In the genomic region with DNA sequence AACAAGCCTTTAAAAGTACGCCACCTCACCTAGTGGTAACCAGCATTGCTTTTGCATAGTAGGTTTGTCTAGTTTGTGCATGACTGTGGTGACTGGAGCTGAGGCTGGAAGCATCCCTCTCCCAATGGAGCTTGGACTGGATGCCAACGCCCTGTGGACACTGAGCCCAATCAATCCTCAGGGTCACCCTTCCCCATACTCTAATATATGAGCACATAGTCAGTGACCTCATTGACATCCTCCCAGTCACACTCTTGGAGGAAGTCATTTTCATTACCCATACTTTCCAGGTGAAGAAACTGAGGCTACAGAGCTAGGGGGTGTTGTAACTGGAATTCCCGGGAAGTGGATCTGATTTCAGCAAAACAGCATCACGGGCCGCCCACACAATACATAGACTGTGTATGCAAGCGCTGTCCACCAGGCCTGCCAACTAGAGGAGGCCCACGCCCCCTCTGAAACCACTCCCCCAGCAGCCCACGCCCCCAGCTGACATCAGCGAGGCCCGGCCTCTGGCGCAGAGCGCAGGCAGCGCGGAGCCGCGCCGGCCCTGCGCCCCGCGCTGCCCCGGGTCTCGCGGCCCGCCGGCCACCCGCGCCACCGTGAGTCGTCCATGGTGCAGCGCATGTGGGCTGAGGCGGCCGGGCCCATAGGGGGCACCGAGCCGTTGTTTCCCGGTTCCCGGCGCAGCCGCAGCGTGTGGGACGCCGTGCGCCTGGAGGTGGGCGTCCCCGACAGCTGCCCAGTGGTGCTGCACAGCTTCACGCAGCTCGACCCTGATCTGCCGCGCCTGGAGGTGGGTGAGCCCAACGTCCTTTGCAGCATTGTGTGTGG, we compare ENCODE assay signal across 8 mouse cellular contexts. TPM values are rescaled to one million over a fixed set of nuclear protein-coding genes. Genes with fewer than 3 reads are reported as not detected.
DNase-seq lines count a peak whose midpoint lies in the region; ATAC-seq and TF ChIP-seq lines count a peak whose summit lies in the region.

No protein-coding gene starts in this region.

- no peak; the same call in 1 of the 2 replicates for TF ChIP-seq CTCF in kidney, adult 2 months (conservative IDR thresholded peaks at IDR 0.05; ENCODE audit: insufficient read depth, insufficient read length, low read depth, low read length)

- peak overlapping the region; percentile 77 for H3K27ac ChIP-seq in embryonic facial prominence, embryonic 11.5 days (replicated peaks; ENCODE audit: low read depth, low read length)
- no peak overlapping the region for H3K27ac ChIP-seq in kidney, adult 2 months (ENCODE audit: insufficient read depth, low read depth, low read length)
- peak overlapping the region; percentile 89 for H3K27ac ChIP-seq in limb, embryonic 13.5 days
- H3K27ac ChIP-seq in midbrain, embryonic 15.5 days = peak overlapping the region; percentile 79

- H3K36me3 ChIP-seq in erythroblast, embryonic 14.5 days (ENCODE audit: control insufficient read depth) = no peaks in the 10 kb centered on the region
- H3K36me3 ChIP-seq in embryonic facial prominence, embryonic 11.5 days (replicated peaks; ENCODE audit: control insufficient read depth, insufficient read depth, low read depth, low read length) = no peaks in the 10 kb centered on the region
- H3K36me3 ChIP-seq in kidney, adult 2 months (ENCODE audit: control insufficient read depth, insufficient read depth, low read length) = no peaks in the 10 kb centered on the region
- peaks cover 4% of the 10 kb centered on the region; the same call in 1 of the 2 replicates for H3K36me3 ChIP-seq in limb, embryonic 13.5 days
- H3K36me3 ChIP-seq in midbrain, embryonic 15.5 days (replicated peaks) = no peaks in the 10 kb centered on the region

- H3K27me3 ChIP-seq in erythroblast, embryonic 14.5 days (ENCODE audit: control insufficient read depth) = peaks cover 14% of the 10 kb centered on the region
- no peaks in the 10 kb centered on the region for H3K27me3 ChIP-seq in embryonic facial prominence, embryonic 11.5 days (ENCODE audit: control insufficient read depth, insufficient read depth, low read length)
- no peaks in the 10 kb centered on the region for H3K27me3 ChIP-seq in kidney, adult 2 months (replicated peaks; ENCODE audit: control insufficient read depth, insufficient read depth, low read length)
- H3K27me3 ChIP-seq in limb, embryonic 13.5 days = no peaks in the 10 kb centered on the region
- H3K27me3 ChIP-seq in midbrain, embryonic 15.5 days (replicated peaks) = no peaks in the 10 kb centered on the region

- WGBS in embryonic facial prominence, embryonic 11.5 days = 2% methylated on average over 49 of the region's 49 CpGs
- 4% methylated on average over 49 of the region's 49 CpGs for WGBS in kidney, adult 2 months
- WGBS in limb, embryonic 13.5 days = 2% methylated on average over 39 of the region's 49 CpGs
- WGBS in midbrain, embryonic 15.5 days = 2% methylated on average over 49 of the region's 49 CpGs

- DNase-seq in embryonic facial prominence, embryonic 11.5 days (ENCODE audit: low spot score) = peak; percentile 92
- peak; percentile 94 to 95 for DNase-seq in heart, adult 18-20 months
- peak; percentile 91 for DNase-seq in kidney, adult 2 months
- peak; percentile 81 to 83 for DNase-seq in spleen, postnatal 36 days (ENCODE audit: low spot score in 2 of 2)

- H3K9me3 ChIP-seq in erythroblast, embryonic 14.5 days (ENCODE audit: control insufficient read depth, low read length) = no peaks in the 10 kb centered on the region
- H3K9me3 ChIP-seq in embryonic facial prominence, embryonic 11.5 days (replicated peaks; ENCODE audit: control insufficient read depth, low read length) = no peaks in the 10 kb centered on the region
- no peaks in the 10 kb centered on the region for H3K9me3 ChIP-seq in limb, embryonic 13.5 days
- no peaks in the 10 kb centered on the region for H3K9me3 ChIP-seq in midbrain, embryonic 15.5 days

- peaks cover 7% of the 10 kb centered on the region for H3K4me1 ChIP-seq in erythroblast, embryonic 14.5 days (ENCODE audit: control insufficient read depth)
- peaks cover 7% of the 10 kb centered on the region for H3K4me1 ChIP-seq in embryonic facial prominence, embryonic 11.5 days (ENCODE audit: control insufficient read depth, insufficient read depth, low read length)
- H3K4me1 ChIP-seq in kidney, adult 2 months (ENCODE audit: control insufficient read depth, insufficient read depth, low read length) = peaks cover 4% of the 10 kb centered on the region; the same call in 1 of the 2 replicates
- peaks cover 85% of the 10 kb centered on the region for H3K4me1 ChIP-seq in limb, embryonic 13.5 days
- H3K4me1 ChIP-seq in midbrain, embryonic 15.5 days = peaks cover 98% of the 10 kb centered on the region

- peak overlapping the region; percentile 54 for H3K4me3 ChIP-seq in erythroblast, embryonic 14.5 days (replicated peaks)
- peak overlapping the region; percentile 71 for H3K4me3 ChIP-seq in embryonic facial prominence, embryonic 11.5 days (ENCODE audit: low read depth, low read length)
- H3K4me3 ChIP-seq in kidney, adult 2 months (ENCODE audit: insufficient read depth, low read depth, low read length) = peak overlapping the region; percentile 71
- peak overlapping the region; percentile 58 for H3K4me3 ChIP-seq in limb, embryonic 13.5 days
- H3K4me3 ChIP-seq in midbrain, embryonic 15.5 days = peak overlapping the region; percentile 49

- H3K9ac ChIP-seq in embryonic facial prominence, embryonic 11.5 days (replicated peaks; ENCODE audit: low read length) = peak overlapping the region; percentile 82
- H3K9ac ChIP-seq in limb, embryonic 13.5 days = peak overlapping the region; percentile 75
- H3K9ac ChIP-seq in midbrain, embryonic 15.5 days = peak overlapping the region; percentile 54

- TF ChIP-seq POLR2A in kidney, adult 2 months (IDR thresholded peaks at IDR 0.05; ENCODE audit: low read depth, low read length) = no peak

- peak overlapping the region; percentile 75 for H3K4me2 ChIP-seq in embryonic facial prominence, embryonic 11.5 days (ENCODE audit: low read depth, low read length)
- H3K4me2 ChIP-seq in limb, embryonic 13.5 days (replicated peaks) = peak overlapping the region; percentile 77
- H3K4me2 ChIP-seq in midbrain, embryonic 15.5 days = peak overlapping the region; percentile 79

- no peak for ATAC-seq in erythroblast, adult 5-6 weeks (replicated peaks; ENCODE audit: low FRiP score, poor library complexity, severe bottlenecking)
- ATAC-seq in embryonic facial prominence, embryonic 11.5 days (replicated peaks; ENCODE audit: insufficient number of reproducible peaks, low FRiP score, low TSS enrichment, low read depth) = peak; percentile 85
- peak; percentile 92 for ATAC-seq in limb, embryonic 13.5 days (ENCODE audit: low FRiP score, low read depth)
- ATAC-seq in midbrain, embryonic 15.5 days (replicated peaks) = peak; percentile 91

RNA-seq across cellular contexts. Expression of a gene that starts 20.2 kb away (rescaled TPM):
- 0.03 and 0.06 TPM in 2 replicates for polyA plus RNA-seq in erythroblast, embryonic 14.5 days (2012)
- total RNA-seq in erythroblast, adult 5-6 weeks (2015; ENCODE audit: low replicate concordance) = 1.5 TPM in 1 of 2 replicates, not detected in the other
- 0.28 and 4.2 TPM in 2 replicates for total RNA-seq in erythroblast, adult 5-6 weeks (2017; ENCODE audit: low replicate concordance)
- 41.7 and 44.8 TPM in 2 replicates for polyA plus RNA-seq in embryonic facial prominence, embryonic 11.5 days (2014; fragmentation: Nextera tagmentation; extraction: Ambion mirVana)
- total RNA-seq in heart, adult 18-20 months (2021) = 10 to 100 TPM in 1 of 2 experiments, 1 to 10 TPM in 1; 8.7 to 11.5 TPM
- polyA plus RNA-seq in kidney, adult 2 months (2012; rRNA removed) = 24.6 and 32.3 TPM in 2 replicates
- polyA plus RNA-seq in limb, embryonic 13.5 days (2015; fragmentation: Nextera tagmentation; extraction: Ambion mirVana) = 45.1 and 53.8 TPM in 2 replicates
- polyA plus RNA-seq in midbrain, embryonic 15.5 days (2015; fragmentation: Nextera tagmentation; extraction: Ambion mirVana) = 92.0 and 94.8 TPM in 2 replicates

RNA-seq across cellular contexts. Expression of a gene that starts 27.3 kb away (rescaled TPM):
- not detected in 2 replicates for polyA plus RNA-seq in erythroblast, embryonic 14.5 days (2012)
- total RNA-seq in erythroblast, adult 5-6 weeks (2015; ENCODE audit: low replicate concordance) = 5.9 TPM in 1 of 2 replicates, not detected in the other
- total RNA-seq in erythroblast, adult 5-6 weeks (2017; ENCODE audit: low replicate concordance) = not detected in 2 replicates
- 0.68 TPM in 1 of 2 replicates, not detected in the other for polyA plus RNA-seq in embryonic facial prominence, embryonic 11.5 days (2014; fragmentation: Nextera tagmentation; extraction: Ambion mirVana)
- 1 to 10 TPM; 1.1 to 1.2 TPM for total RNA-seq in heart, adult 18-20 months (2021)
- polyA plus RNA-seq in kidney, adult 2 months (2012; rRNA removed) = 0.33 TPM in 1 of 2 replicates, not detected in the other
- 1.4 and 2.5 TPM in 2 replicates for polyA plus RNA-seq in limb, embryonic 13.5 days (2015; fragmentation: Nextera tagmentation; extraction: Ambion mirVana)
- 1.4 and 2.4 TPM in 2 replicates for polyA plus RNA-seq in midbrain, embryonic 15.5 days (2015; fragmentation: Nextera tagmentation; extraction: Ambion mirVana)

RNA-seq across cellular contexts. Expression of a gene that starts 30.0 kb away (rescaled TPM):
- polyA plus RNA-seq in erythroblast, embryonic 14.5 days (2012) = not detected in 2 replicates
- not detected in 2 replicates for total RNA-seq in erythroblast, adult 5-6 weeks (2015; ENCODE audit: low replicate concordance)
- not detected in 2 replicates for total RNA-seq in erythroblast, adult 5-6 weeks (2017; ENCODE audit: low replicate concordance)
- not detected in 2 replicates for polyA plus RNA-seq in embryonic facial prominence, embryonic 11.5 days (2014; fragmentation: Nextera tagmentation; extraction: Ambion mirVana)
- total RNA-seq in heart, adult 18-20 months (2021) = not detected
- polyA plus RNA-seq in kidney, adult 2 months (2012; rRNA removed) = 0.15 TPM in 1 of 2 replicates, not detected in the other
- polyA plus RNA-seq in limb, embryonic 13.5 days (2015; fragmentation: Nextera tagmentation; extraction: Ambion mirVana) = 0.11 TPM in 1 of 2 replicates, not detected in the other
- polyA plus RNA-seq in midbrain, embryonic 15.5 days (2015; fragmentation: Nextera tagmentation; extraction: Ambion mirVana) = 0.10 and 0.13 TPM in 2 replicates

RNA-seq across cellular contexts. Expression of a gene that starts 36.5 kb away (rescaled TPM):
- not detected in 2 replicates for polyA plus RNA-seq in erythroblast, embryonic 14.5 days (2012)
- not detected in 2 replicates for total RNA-seq in erythroblast, adult 5-6 weeks (2015; ENCODE audit: low replicate concordance)
- not detected in 2 replicates for total RNA-seq in erythroblast, adult 5-6 weeks (2017; ENCODE audit: low replicate concordance)
- not detected in 2 replicates for polyA plus RNA-seq in embryonic facial prominence, embryonic 11.5 days (2014; fragmentation: Nextera tagmentation; extraction: Ambion mirVana)
- 1 to 10 TPM; 2.4 to 2.7 TPM for total RNA-seq in heart, adult 18-20 months (2021)
- 1.2 and 1.3 TPM in 2 replicates for polyA plus RNA-seq in kidney, adult 2 months (2012; rRNA removed)
- 0.94 and 0.95 TPM in 2 replicates for polyA plus RNA-seq in limb, embryonic 13.5 days (2015; fragmentation: Nextera tagmentation; extraction: Ambion mirVana)
- polyA plus RNA-seq in midbrain, embryonic 15.5 days (2015; fragmentation: Nextera tagmentation; extraction: Ambion mirVana) = 1.1 and 1.4 TPM in 2 replicates

RNA-seq across cellular contexts. Expression of a gene that starts 50.4 kb away (rescaled TPM):
- polyA plus RNA-seq in erythroblast, embryonic 14.5 days (2012) = 1.8 and 2.1 TPM in 2 replicates
- total RNA-seq in erythroblast, adult 5-6 weeks (2015; ENCODE audit: low replicate concordance) = 4.0 and 6.3 TPM in 2 replicates
- total RNA-seq in erythroblast, adult 5-6 weeks (2017; ENCODE audit: low replicate concordance) = 2.8 and 2.9 TPM in 2 replicates
- 38.5 and 38.8 TPM in 2 replicates for polyA plus RNA-seq in embryonic facial prominence, embryonic 11.5 days (2014; fragmentation: Nextera tagmentation; extraction: Ambion mirVana)
- total RNA-seq in heart, adult 18-20 months (2021) = 10 to 100 TPM in 1 of 2 experiments, 1 to 10 TPM in 1; 9.3 to 10.2 TPM
- polyA plus RNA-seq in kidney, adult 2 months (2012; rRNA removed) = 20.4 and 20.8 TPM in 2 replicates
- polyA plus RNA-seq in limb, embryonic 13.5 days (2015; fragmentation: Nextera tagmentation; extraction: Ambion mirVana) = 53.4 and 53.5 TPM in 2 replicates
- polyA plus RNA-seq in midbrain, embryonic 15.5 days (2015; fragmentation: Nextera tagmentation; extraction: Ambion mirVana) = 48.2 and 49.2 TPM in 2 replicates

Comparison
In these comparisons a context has a peak if more than half of its experiments do, and no peak if none do; other contexts are left out.
1. RNA of a gene that starts 20.2 kb away (polyA plus RNA-seq): 92.0 to 94.8 TPM in midbrain, embryonic 15.5 days, 45.1 to 53.8 TPM in limb, embryonic 13.5 days, 41.7 to 44.8 TPM in embryonic facial prominence, embryonic 11.5 days and 24.6 to 32.3 TPM in kidney, adult 2 months; 0.03 to 0.06 TPM in erythroblast, embryonic 14.5 days; every median in the first group is over 10 times any median in the second.
2. Peak in every context shown above with its lines, with median percentiles within 50 percentile points of each other: H3K4me3 ChIP-seq, DNase-seq, H3K4me2 ChIP-seq and H3K9ac ChIP-seq.